Mouse (Mus musculus): ENCODE measurements around the gene Trmt44. TPM values are rescaled to one million over a fixed set of nuclear protein-coding genes. Genes with fewer than 3 reads are reported as not detected.

Gene Trmt44
- polyA plus RNA-seq (2015; fragmentation: Nextera tagmentation; extraction: Ambion mirVana) = 2.2 and 2.4 TPM in 2 replicates

- Histone ChIP-seq H3K4me1 (ENCODE audit: control insufficient read depth, low read depth, low read length) (peaks cover 7% of the 10 kb centered on the region), H3K27me3 (ENCODE audit: control insufficient read depth, insufficient read depth, low read depth, low read length) (no peaks in the 10 kb centered on the region), H3K9me3 (replicated peaks; ENCODE audit: control insufficient read depth, low read length) (no peaks in the 10 kb centered on the region), H3K36me3 (ENCODE audit: control insufficient read depth, insufficient read depth) (peaks cover 7% of the 10 kb centered on the region), H3K27ac (ENCODE audit: low read length) (peak within 1 kb of the TSS; percentile 68), H3K4me2 (ENCODE audit: low read depth, low read length) (peak within 1 kb of the TSS; percentile 91), H3K4me3 (ENCODE audit: low read depth, low read length) (peak within 1 kb of the TSS; percentile 96), H3K9ac (ENCODE audit: low read depth, low read length) (peak within 1 kb of the TSS; percentile 82)
- 3% methylated on average over 56 of the region's 56 CpGs for WGBS (ENCODE audit: insufficient replicate concordance)
- ATAC-seq (ENCODE audit: low read depth) = peak; percentile 96
Observed at GRCm38 (mm10) chr5:35574653-35575599, at the start of gene Trmt44. Gene Trmt44 (minus strand): TSS chr5:35575070.

GRCm38 (mm10) chr5:35623831-35624230 lies 49.0 kb upstream of the Trmt44 start:
- Histone ChIP-seq H3K4me2 (ENCODE audit: low read depth, low read length) (no peak overlapping the region), H3K27ac (ENCODE audit: low read length) (no peak overlapping the region), H3K4me3 (ENCODE audit: low read depth, low read length) (no peak overlapping the region), H3K4me1 (ENCODE audit: control insufficient read depth, low read depth, low read length) (no peaks in the 10 kb centered on the region), H3K27me3 (ENCODE audit: control insufficient read depth, insufficient read depth, low read depth, low read length) (no peaks in the 10 kb centered on the region), H3K9me3 (replicated peaks; ENCODE audit: control insufficient read depth, low read length) (no peaks in the 10 kb centered on the region), H3K9ac (ENCODE audit: low read depth, low read length) (no peak overlapping the region), H3K36me3 (ENCODE audit: control insufficient read depth, insufficient read depth) (no peaks in the 10 kb centered on the region)
- ATAC-seq (ENCODE audit: low read depth) = no peak

GRCm38 (mm10) chr5:35621114-35621513 lies 46.2 kb upstream of the Trmt44 start:
- WGBS (ENCODE audit: insufficient replicate concordance) = 27% methylated on average over 4 of the region's 4 CpGs
- ATAC-seq (ENCODE audit: low read depth) = no peak
- no peaks in the 10 kb centered on the region for H3K36me3 ChIP-seq (ENCODE audit: control insufficient read depth, insufficient read depth)
- H3K27ac ChIP-seq (ENCODE audit: low read length) = no peak overlapping the region
- H3K4me1 ChIP-seq (ENCODE audit: control insufficient read depth, low read depth, low read length) = no peaks in the 10 kb centered on the region
- no peaks in the 10 kb centered on the region for H3K27me3 ChIP-seq (ENCODE audit: control insufficient read depth, insufficient read depth, low read depth, low read length)
- no peaks in the 10 kb centered on the region for H3K9me3 ChIP-seq (replicated peaks; ENCODE audit: control insufficient read depth, low read length)
- H3K4me2 ChIP-seq (ENCODE audit: low read depth, low read length) = no peak overlapping the region
- no peak overlapping the region for H3K9ac ChIP-seq (ENCODE audit: low read depth, low read length)
- no peak overlapping the region for H3K4me3 ChIP-seq (ENCODE audit: low read depth, low read length)

GRCm38 (mm10) chr5:35616943-35617342 lies 42.1 kb upstream of the Trmt44 start:
- Histone ChIP-seq H3K4me3 (ENCODE audit: low read depth, low read length) (no peak overlapping the region), H3K27ac (ENCODE audit: low read length) (no peak overlapping the region), H3K27me3 (ENCODE audit: control insufficient read depth, insufficient read depth, low read depth, low read length) (no peaks in the 10 kb centered on the region), H3K4me1 (ENCODE audit: control insufficient read depth, low read depth, low read length) (no peaks in the 10 kb centered on the region), H3K9ac (ENCODE audit: low read depth, low read length) (no peak overlapping the region), H3K9me3 (replicated peaks; ENCODE audit: control insufficient read depth, low read length) (no peaks in the 10 kb centered on the region), H3K4me2 (ENCODE audit: low read depth, low read length) (no peak overlapping the region), H3K36me3 (ENCODE audit: control insufficient read depth, insufficient read depth) (no peaks in the 10 kb centered on the region)
- no peak for ATAC-seq (ENCODE audit: low read depth)
- WGBS (ENCODE audit: insufficient replicate concordance) = 60% methylated on average over 5 of the region's 5 CpGs

GRCm38 (mm10) chr5:35612722-35613121 lies 37.9 kb upstream of the Trmt44 start:
- WGBS (ENCODE audit: insufficient replicate concordance) = 68% methylated on average over 8 of the region's 8 CpGs
- no peak for ATAC-seq (ENCODE audit: low read depth)

GRCm38 (mm10) chr5:35611900-35612299 lies 37.0 kb upstream of the Trmt44 start:
- Histone ChIP-seq H3K9ac (ENCODE audit: low read depth, low read length) (no peak overlapping the region), H3K4me2 (ENCODE audit: low read depth, low read length) (no peak overlapping the region), H3K36me3 (ENCODE audit: control insufficient read depth, insufficient read depth) (no peaks in the 10 kb centered on the region), H3K9me3 (replicated peaks; ENCODE audit: control insufficient read depth, low read length) (no peaks in the 10 kb centered on the region), H3K27me3 (ENCODE audit: control insufficient read depth, insufficient read depth, low read depth, low read length) (no peaks in the 10 kb centered on the region), H3K27ac (ENCODE audit: low read length) (no peak overlapping the region), H3K4me1 (ENCODE audit: control insufficient read depth, low read depth, low read length) (no peaks in the 10 kb centered on the region), H3K4me3 (ENCODE audit: low read depth, low read length) (no peak overlapping the region)
- ATAC-seq (ENCODE audit: low read depth) = no peak
- WGBS (ENCODE audit: insufficient replicate concordance) = 69% methylated on average over 11 of the region's 11 CpGs

More at GRCm38 (mm10) chr5:35612722-35613121, 37.9 kb upstream of the Trmt44 start:
- H3K4me1 ChIP-seq (ENCODE audit: control insufficient read depth, low read depth, low read length) = no peaks in the 10 kb centered on the region
- H3K27me3 ChIP-seq (ENCODE audit: control insufficient read depth, insufficient read depth, low read depth, low read length) = no peaks in the 10 kb centered on the region
- no peak overlapping the region for H3K27ac ChIP-seq (ENCODE audit: low read length)
- no peak overlapping the region for H3K4me3 ChIP-seq (ENCODE audit: low read depth, low read length)
- no peak overlapping the region for H3K4me2 ChIP-seq (ENCODE audit: low read depth, low read length)
- H3K9ac ChIP-seq (ENCODE audit: low read depth, low read length) = no peak overlapping the region
- no peaks in the 10 kb centered on the region for H3K36me3 ChIP-seq (ENCODE audit: control insufficient read depth, insufficient read depth)
- no peaks in the 10 kb centered on the region for H3K9me3 ChIP-seq (replicated peaks; ENCODE audit: control insufficient read depth, low read length)

GRCm38 (mm10) chr5:35611170-35611569 lies 36.3 kb upstream of the Trmt44 start:
- Histone ChIP-seq H3K9me3 (replicated peaks; ENCODE audit: control insufficient read depth, low read length) (no peaks in the 10 kb centered on the region), H3K27me3 (ENCODE audit: control insufficient read depth, insufficient read depth, low read depth, low read length) (no peaks in the 10 kb centered on the region), H3K4me2 (ENCODE audit: low read depth, low read length) (no peak overlapping the region), H3K9ac (ENCODE audit: low read depth, low read length) (no peak overlapping the region), H3K27ac (ENCODE audit: low read length) (no peak overlapping the region), H3K36me3 (ENCODE audit: control insufficient read depth, insufficient read depth) (no peaks in the 10 kb centered on the region), H3K4me3 (ENCODE audit: low read depth, low read length) (no peak overlapping the region), H3K4me1 (ENCODE audit: control insufficient read depth, low read depth, low read length) (no peaks in the 10 kb centered on the region)
- ATAC-seq (ENCODE audit: low read depth) = no peak
- 60% methylated on average over 9 of the region's 9 CpGs for WGBS (ENCODE audit: insufficient replicate concordance)

GRCm38 (mm10) chr5:35610381-35610780 lies 35.5 kb upstream of the Trmt44 start:
- Histone ChIP-seq H3K4me3 (ENCODE audit: low read depth, low read length) (no peak overlapping the region), H3K36me3 (ENCODE audit: control insufficient read depth, insufficient read depth) (no peaks in the 10 kb centered on the region), H3K9ac (ENCODE audit: low read depth, low read length) (no peak overlapping the region), H3K27me3 (ENCODE audit: control insufficient read depth, insufficient read depth, low read depth, low read length) (no peaks in the 10 kb centered on the region), H3K4me2 (ENCODE audit: low read depth, low read length) (no peak overlapping the region), H3K27ac (ENCODE audit: low read length) (no peak overlapping the region), H3K9me3 (replicated peaks; ENCODE audit: control insufficient read depth, low read length) (no peaks in the 10 kb centered on the region), H3K4me1 (ENCODE audit: control insufficient read depth, low read depth, low read length) (no peaks in the 10 kb centered on the region)
- 79% methylated on average over 7 of the region's 7 CpGs for WGBS (ENCODE audit: insufficient replicate concordance)
- ATAC-seq (ENCODE audit: low read depth) = no peak

GRCm38 (mm10) chr5:35609971-35610370 lies 35.1 kb upstream of the Trmt44 start:
- no peak overlapping the region for H3K4me3 ChIP-seq (ENCODE audit: low read depth, low read length)
- no peak for ATAC-seq (ENCODE audit: low read depth)

More at GRCm38 (mm10) chr5:35609971-35610370, 35.1 kb upstream of the Trmt44 start:
- Histone ChIP-seq H3K4me1 (ENCODE audit: control insufficient read depth, low read depth, low read length) (no peaks in the 10 kb centered on the region), H3K4me2 (ENCODE audit: low read depth, low read length) (no peak overlapping the region), H3K9ac (ENCODE audit: low read depth, low read length) (no peak overlapping the region), H3K27ac (ENCODE audit: low read length) (no peak overlapping the region), H3K9me3 (replicated peaks; ENCODE audit: control insufficient read depth, low read length) (no peaks in the 10 kb centered on the region), H3K36me3 (ENCODE audit: control insufficient read depth, insufficient read depth) (no peaks in the 10 kb centered on the region), H3K27me3 (ENCODE audit: control insufficient read depth, insufficient read depth, low read depth, low read length) (no peaks in the 10 kb centered on the region)
- 45% methylated on average over 2 of the region's 2 CpGs for WGBS (ENCODE audit: insufficient replicate concordance)
